Mouse (Mus musculus) adrenal gland, postnatal 10 days (tissue): ENCODE data around the gene Ttll13. TPM values are rescaled to one million over a fixed set of nuclear protein-coding genes. Genes with fewer than 3 reads are reported as not detected.

Experiments
- DNase-seq: peaks from one replicate; pipeline ENCODE4 v3.0.0; 2021; ENCODE audit warnings: mixed read lengths
- total RNA-seq, 2 experiments: library from RNA; stranded (reverse); gene quantifications; 2 replicates each; pipeline ENCODE4 v1.2.3; 2021

The Ttll13 gene
- total RNA-seq, 2 experiments from 2014 or later = 1.1 to 1.8 TPM

GRCm38 (mm10) chr7:80267764-80268163 is 21.6 kb downstream of the Ttll13 start:
- no peak for DNase-seq

- DNase-seq = peak; percentile 98
Measured at GRCm38 (mm10) chr7:80268897-80269750, 22.9 kb downstream of the Ttll13 start, which contains the start of gene Vps33b. Gene Vps33b, plus strand, starts transcription at chr7:80269649.

- peak; percentile 60 for DNase-seq
Measured at GRCm38 (mm10) chr7:80269751-80270255, 23.6 kb downstream of the Ttll13 start.

DNA sequence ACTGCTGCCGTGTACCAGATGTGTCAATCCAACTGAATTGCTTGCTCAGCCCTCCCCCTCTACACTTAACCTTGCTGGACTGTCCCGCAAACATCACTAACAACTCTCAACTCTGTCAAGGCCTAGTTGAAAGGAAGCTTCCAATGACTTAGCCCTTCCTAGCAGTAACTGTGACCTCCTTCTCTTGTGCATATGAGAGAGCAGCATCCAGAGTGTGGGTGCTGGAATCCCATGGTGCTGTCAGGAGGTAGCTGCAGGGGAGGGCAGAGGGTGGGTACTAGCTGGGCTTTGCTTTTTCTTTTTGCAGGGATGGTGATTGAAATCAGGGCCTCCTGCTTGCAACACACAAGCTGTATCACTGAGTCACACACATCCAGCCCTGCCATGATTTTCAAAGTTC is 27.3 kb downstream of the Ttll13 start:
- no peak for DNase-seq

GRCm38 (mm10) chr7:80276374-80276773 is 30.2 kb downstream of the Ttll13 start:
- DNase-seq = no peak

DNA sequence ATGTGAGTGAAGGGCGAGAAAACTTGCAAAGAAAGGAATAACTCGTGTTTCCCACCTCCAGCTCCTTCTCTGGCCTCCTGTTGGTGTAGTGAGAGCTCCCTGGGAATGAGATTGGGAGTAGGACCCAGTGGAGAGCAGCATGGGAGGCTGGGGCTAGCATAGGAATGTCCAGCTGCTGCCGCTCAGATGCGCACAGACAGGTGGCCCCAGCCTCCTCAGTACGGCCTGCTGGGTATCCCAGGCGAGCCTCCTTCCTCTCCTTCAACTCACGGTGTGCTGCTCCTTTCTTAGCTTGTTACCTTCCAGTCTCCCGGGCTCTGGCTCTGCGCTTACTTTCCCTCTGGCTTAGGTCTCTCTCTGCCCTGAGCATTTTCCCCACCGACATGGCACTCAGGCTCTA is 33.9 kb downstream of the Ttll13 start:
- DNase-seq = no peak

GRCm38 (mm10) chr7:80280998-80281397 is 34.8 kb downstream of the Ttll13 start:
- DNase-seq = no peak

DNA sequence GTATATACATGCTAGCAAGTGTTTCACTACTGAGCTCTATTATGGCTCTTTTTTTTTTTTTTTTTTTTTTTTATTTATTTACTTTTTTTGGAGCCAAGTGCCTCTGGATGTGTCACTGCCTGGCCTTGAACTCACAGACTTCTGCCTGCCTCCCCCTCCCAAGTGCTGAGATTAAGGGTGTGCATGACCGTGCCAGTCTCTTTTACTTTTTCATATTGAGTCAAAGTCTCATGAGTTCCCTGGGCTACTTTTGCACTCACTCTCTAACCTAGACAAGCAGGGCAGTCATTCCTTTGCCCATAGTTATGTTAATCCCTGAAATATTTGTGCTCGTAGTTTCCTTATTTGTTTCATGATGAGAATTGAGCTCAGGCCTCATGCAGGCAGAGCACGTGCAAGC is 35.5 kb downstream of the Ttll13 start:
- DNase-seq = peak; percentile 29

DNA sequence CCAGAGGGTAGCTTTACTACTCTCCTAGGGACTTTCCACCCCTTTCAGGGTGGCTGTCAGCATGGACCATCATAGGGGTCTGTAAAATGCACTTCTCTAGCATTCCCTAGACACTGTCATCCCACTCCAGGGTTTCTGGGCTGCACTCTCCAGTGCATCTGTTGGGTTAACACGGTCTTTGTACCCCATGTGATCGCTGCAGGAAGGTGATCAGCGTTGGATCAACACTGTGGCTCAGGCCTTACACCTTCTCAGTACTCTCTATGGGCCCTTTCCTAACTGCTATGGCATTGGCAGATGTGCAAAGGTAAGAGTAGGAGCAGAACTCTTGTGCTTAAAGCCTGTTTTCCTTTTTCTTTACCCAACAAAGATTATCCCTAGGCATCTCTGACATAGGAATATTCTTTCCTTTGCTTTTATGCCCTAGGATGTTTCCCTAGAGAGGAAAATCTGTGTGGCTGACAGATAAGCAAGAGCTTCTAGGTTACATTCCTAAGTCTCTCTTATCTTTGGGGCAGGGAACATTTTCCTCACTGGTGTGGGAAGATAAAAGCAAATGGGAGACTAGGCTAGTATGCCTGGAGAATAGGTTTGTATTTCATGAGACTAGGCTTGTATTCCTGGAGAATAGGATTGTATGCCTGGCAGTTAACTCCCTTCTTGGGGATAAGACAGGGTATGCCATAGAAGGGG is 37.2 kb downstream of the Ttll13 start:
- DNase-seq = no peak

- DNase-seq = no peak
Measured at GRCm38 (mm10) chr7:80284391-80284790, 38.2 kb downstream of the Ttll13 start.

GRCm38 (mm10) chr7:80285725-80286124 is 39.5 kb downstream of the Ttll13 start:
- no peak for DNase-seq

DNA sequence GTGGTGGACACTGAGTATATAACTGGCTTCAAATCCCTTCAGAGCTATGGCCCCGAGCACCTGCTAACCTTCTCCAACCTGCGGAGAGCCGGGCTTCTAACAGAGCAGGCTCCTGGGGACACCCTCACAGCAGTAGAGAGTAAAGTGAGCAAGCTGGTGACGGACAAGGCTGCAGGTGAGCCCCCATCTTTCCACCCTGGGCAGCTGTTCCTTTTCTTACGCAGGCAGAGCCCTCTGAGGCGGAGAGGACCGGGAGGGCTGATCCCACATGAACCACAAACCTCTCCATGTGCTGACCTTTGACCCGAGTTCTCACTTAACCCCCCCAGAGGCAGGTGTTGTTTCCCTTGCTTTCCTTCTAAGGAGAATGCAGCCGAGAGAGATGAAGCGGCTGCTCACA is 41.6 kb downstream of the Ttll13 start:
- no peak for DNase-seq

DNA sequence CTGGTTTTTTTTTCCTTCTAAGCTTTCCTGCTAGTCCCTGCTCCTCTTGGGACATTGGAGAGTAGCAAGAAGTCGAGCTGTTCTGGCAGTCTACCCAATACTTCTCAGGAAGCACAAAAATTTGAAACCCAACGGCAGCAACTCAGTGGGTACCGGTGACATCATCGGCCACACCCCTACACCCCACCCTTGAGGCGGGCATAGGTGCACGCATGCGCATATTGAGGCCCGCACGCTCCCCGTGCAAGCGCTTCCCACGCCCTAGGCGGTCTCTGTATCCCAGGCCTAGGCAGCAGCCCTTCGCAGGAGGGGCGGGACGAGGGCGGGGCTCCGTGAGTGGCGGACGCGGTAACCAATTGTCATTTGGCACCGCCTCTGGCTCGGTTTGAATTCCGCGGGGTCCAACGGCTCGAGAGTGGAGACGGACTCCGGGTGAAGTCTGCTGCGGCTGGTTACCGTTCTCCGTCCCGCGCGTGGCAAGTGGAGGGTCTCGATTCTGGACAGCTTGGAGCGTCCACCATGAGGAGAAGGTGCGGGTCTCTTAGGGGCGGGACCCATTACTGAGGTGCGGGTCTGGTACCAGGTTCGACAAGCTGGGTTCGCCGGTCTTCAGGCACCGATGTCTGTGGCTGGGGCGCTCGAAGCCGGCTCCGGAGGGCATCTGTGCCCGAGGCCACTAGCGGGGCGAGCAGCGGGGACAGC is 48.0 kb downstream of the Ttll13 start, which contains the start of gene Prc1:
TSS of gene Prc1 (plus strand) at position 389 of the 702 bp plus-strand sequence.
- peak; percentile 100 for DNase-seq

- no peak for DNase-seq
Measured at GRCm38 (mm10) chr7:80294764-80295648, 48.8 kb downstream of the Ttll13 start.

DNA sequence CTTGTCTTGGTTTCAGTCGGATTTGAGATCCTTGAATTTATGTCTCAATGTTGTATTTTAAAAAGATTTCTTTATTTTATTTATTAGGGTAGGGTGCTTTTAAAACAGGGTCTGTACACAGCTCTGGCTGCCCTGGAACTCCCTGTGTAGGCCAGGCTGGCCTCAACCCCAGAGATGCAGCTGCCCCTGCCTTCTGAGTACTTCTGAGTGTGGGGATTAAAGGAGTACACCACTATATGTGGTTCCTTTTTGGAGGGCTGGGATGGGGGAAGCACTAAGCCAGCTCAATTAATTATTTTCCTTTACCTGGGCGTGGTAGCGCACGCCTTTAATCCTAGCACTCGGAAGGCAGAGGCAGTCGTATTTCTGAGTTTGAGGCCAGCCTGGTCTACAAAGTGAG is 50.3 kb downstream of the Ttll13 start:
- DNase-seq = no peak

GRCm38 (mm10) chr7:80297041-80297440 is 50.9 kb downstream of the Ttll13 start:
- no peak for DNase-seq

- no peak for DNase-seq
Measured at GRCm38 (mm10) chr7:80298754-80299153, 52.6 kb downstream of the Ttll13 start.

DNA sequence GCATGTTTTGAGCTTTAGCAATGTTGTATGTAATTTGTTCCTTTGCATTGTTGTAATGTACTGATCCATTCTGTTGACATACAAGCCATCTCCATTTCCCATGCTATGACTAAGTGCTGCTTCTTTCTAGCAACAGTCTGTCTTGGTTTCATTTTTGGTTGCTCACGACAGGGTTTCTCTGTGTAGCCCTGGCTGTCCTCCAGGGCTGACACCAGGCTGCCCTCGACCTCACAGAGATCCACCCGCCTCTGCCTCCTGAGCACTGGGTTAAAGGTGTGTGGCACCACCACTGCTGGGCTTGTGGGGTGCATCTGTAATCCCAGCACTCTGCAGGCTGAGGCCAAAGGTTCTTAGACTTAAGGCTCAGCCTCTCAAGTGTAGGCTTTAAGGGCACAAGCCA is 53.4 kb downstream of the Ttll13 start:
- no peak for DNase-seq

- DNase-seq = no peak
Measured at GRCm38 (mm10) chr7:80301522-80301921, 55.3 kb downstream of the Ttll13 start.

GRCm38 (mm10) chr7:80307766-80308165 is 61.6 kb downstream of the Ttll13 start:
- DNase-seq = no peak
